Mouse (Mus musculus): ENCODE measurements around the gene Gm21731.
"Not testable (repeated sequence)": the region's sequence is repeated elsewhere in the genome, so short reads cannot be mapped to it uniquely, and the experiment has no call there.

Gm21731 gene

DNA sequence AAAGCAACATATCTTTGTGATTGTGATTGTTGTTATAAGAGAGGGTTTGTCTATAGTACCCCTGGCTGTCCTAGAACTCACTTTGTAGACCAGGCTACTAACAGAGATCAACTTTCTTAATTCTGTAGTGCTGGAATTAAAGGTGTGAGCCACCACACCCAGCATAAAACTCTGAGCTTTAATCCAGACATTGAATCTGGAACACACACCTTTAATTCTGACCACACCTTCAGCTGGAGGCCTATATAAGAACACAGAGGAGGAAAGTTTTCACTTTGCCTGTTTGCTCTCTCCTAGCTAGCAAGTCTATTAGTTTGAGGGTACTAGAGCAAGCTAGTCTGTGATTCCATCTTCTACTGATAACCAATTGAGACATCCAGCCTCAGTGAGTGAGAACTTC lies at the start of gene Gm21731:
Gm21731 (plus strand) TSS at position 301 of the 400 bp plus-strand sequence.
- in situ Hi-C loops (cut with MboI, MseI) = not testable (repeated sequence)

DNA sequence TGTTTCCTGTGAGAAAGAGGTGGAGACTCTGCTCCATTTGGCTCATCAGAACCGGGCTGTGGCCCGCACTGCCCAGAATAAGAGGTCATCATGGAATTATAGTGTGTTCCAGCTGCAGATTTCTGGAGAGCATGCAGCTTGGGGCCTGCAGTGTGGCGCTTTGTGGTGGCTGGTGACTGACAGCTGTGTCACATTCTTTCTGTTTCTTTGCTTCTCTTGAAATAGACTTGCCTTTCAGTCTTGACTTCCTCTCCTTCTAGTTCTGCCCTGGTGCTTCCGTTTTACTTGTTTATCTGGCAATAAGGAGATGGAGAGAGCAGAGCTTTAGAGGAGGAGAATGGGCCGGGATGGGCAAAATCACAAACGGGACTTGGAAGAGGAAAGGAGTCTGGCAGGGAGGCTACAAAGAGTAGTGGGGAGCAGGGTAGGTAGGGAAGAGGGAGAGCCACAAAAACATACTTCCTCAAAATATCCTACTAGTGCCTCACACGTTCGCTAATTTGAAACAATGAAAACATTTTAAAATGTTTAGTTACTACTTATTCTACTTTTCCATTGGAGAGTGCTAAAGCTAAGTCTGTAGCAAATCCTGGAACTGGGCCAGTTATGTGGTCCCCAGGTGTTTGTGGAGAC lies 42.6 kb upstream of the Gm21731 start:
- in situ Hi-C loops (cut with MboI, MseI) = not testable (repeated sequence)

- in situ Hi-C loops (cut with MboI, MseI) = not testable (repeated sequence)
These were observed 23.1 kb upstream of the Gm21731 start, which contains the start of gene Gm21762 for GRCm38 (mm10) chr13:120215847-120216246. Gene Gm21762, minus strand, starts transcription at chr13:120215947.

DNA sequence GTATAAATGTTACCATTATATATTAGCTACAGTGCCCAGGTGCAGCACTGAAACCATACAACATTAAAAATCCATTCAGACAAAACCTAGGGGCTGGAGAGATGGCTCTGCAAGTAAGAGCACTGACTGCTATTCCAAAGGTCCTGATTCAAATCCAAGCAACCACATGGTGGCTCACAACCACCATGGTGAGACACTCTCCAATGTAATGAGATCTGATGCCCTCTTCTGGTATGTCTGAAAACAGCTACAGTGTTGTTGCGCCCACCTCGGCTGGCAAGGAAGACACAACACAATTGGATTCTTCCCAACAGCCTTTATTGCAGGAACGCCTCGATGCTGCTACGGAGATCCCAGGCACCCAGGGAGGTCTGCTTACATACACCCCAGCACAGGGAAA lies 18.0 kb upstream of the Gm21731 start:
- in situ Hi-C loops (cut with MboI, MseI) = loop anchor here (5.0 kb wide), 1 partner anchor 384 kb away; the partner anchor contains the start of gene D13Ertd608e

DNA sequence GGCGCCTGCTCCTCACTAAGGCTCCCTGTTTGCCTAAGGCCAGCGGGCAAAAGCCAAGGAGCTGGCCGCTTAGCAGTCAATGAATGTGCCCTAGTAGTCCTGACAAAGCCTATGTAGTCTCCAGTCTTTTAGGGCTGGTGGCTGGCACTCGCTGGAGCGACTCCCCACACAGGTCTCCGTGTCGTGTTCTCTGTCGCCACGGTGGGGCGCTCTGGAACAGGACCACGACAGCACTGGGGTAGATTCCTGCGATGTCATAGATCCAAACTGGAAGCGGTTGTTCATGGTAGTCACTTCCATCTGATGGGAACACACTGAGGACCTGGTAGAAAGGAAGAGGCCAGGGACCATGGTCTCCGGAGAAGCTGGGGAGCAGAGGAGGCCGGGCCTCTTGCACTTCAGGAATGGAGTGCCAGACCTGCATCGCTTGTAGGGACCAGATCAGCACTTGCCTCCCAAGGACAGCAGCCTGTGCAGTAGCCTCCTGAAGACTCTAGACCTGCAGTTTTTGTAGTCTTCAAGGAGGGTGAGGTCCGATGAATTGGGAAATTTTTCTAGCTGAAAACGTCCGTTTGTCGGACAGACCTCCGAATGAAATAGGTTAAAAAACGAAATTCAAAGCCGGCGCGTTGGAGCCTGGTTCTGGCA lies 15.8 kb upstream of the Gm21731 start:
- in situ Hi-C loops (cut with MboI, MseI) = loop anchor here (5.0 kb wide), 1 partner anchor 386 kb away; the partner anchor contains the start of gene D13Ertd608e

GRCm38 (mm10) chr13:120231798-120232197 lies 7.1 kb upstream of the Gm21731 start:
- in situ Hi-C loops (cut with MboI, MseI) = not testable (repeated sequence)

- in situ Hi-C loops (cut with MboI, MseI) = not testable (repeated sequence)
These were observed 6.4 kb upstream of the Gm21731 start for GRCm38 (mm10) chr13:120232447-120233049.

DNA sequence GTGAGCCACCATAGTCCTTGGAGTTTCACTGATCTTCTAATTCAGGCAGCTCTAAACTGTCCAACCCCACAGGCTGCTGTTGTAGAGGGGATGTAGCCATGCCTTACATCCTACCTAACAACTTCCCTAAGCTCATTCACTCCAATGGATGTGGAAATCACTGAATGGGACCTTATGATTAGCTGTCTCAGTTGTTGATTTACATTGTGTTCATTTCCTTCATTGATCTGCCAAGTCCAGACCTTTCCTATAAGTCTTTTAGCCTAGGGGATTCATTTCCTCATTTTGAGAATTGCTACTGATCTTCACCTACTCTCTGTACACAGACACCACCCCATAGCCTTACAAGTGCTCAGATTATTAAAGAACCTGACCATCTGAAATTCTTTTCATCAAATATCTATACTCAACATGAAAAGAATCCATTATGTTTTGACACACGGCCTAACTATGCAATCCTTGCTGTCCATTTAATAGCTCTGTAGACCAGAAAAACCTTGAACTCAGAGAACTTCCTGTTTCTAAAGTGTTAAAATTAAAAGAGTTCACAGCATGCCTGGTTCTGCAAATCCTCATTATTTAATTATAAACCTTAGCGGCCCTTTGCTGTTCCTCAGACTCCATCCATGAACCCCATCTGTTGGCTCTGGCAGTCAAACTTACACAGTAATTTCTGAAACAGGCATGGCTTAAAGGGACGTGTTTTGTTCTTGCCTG lies 12.5 kb downstream of the Gm21731 start:
- in situ Hi-C loops (cut with MboI, MseI) = not testable (repeated sequence)

- in situ Hi-C loops (cut with MboI, MseI) = not testable (repeated sequence)
These were observed 20.1 kb downstream of the Gm21731 start for GRCm38 (mm10) chr13:120258817-120259658.

DNA sequence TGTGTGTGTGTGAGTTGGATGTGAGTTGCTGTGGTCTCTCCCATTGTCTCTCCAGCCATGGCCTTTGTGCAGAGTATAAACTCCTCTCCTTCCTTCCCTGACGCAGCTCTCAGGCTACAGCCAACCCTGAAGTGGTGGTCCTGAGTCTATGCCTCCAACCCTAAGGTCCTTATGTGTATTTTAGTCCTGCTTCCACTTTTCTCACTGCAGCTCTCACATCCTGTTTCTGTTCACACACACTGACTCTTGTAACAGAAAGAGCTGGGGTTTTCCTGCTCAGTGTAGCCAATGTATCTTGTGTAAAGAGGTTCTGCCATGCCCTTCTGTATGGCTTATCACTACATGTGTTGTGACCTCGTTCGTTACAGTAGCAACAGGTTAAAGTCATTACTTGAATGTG lies 20.8 kb downstream of the Gm21731 start:
- in situ Hi-C loops (cut with MboI, MseI) = not testable (repeated sequence)

DNA sequence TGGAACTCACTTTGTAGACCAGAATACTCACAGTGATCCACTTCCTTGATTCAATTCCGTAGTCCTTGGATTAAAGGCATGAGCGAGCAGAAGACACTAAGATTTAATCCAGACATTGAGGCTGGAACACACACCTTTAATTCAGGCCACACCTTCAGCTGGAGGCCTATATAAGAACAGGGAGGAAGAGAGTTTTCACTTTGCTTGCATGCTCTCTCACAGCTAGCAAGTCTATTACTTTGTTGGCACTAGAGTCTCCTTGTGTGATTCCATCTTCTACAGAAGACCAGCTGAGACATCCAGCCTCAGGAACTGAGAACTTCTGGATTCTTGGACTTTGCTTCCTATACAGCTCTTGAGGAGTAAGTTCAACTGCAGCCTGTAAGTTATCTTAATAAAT lies 24.0 kb downstream of the Gm21731 start, which contains the start of gene AF067061:
AF067061 (plus strand) TSS at position 245 of the 400 bp plus-strand sequence.
- in situ Hi-C loops (cut with MboI, MseI) = not testable (repeated sequence)

- in situ Hi-C loops (cut with MboI, MseI) = not testable (repeated sequence)
These were observed 38.9 kb downstream of the Gm21731 start for GRCm38 (mm10) chr13:120277837-120278236.

- in situ Hi-C loops (cut with MboI, MseI) = no loop called here
These were observed 39.9 kb downstream of the Gm21731 start for GRCm38 (mm10) chr13:120278784-120279183.

Measured in regulatory T cell (primary cell).